Mouse (Mus musculus) T-cell, adult 2 months (primary cell): ENCODE data around the gene Ypel4.
A peak's percentile ranks its signal among the peaks of the same experiment; 100 is the strongest.

Experiments used
- DNase-seq: peaks from one replicate; pipeline ENCODE4 v3.0.0; 2022; ENCODE audit warnings: low spot score

The Ypel4 gene

GRCm38 (mm10) chr2:84760777-84761176 is 26.9 kb downstream of the Ypel4 start:
- no peak for DNase-seq

GRCm38 (mm10) chr2:84761309-84761708 is 27.5 kb downstream of the Ypel4 start:
- no peak for DNase-seq

GRCm38 (mm10) chr2:84761840-84762239 is 28.0 kb downstream of the Ypel4 start:
- no peak for DNase-seq

DNA sequence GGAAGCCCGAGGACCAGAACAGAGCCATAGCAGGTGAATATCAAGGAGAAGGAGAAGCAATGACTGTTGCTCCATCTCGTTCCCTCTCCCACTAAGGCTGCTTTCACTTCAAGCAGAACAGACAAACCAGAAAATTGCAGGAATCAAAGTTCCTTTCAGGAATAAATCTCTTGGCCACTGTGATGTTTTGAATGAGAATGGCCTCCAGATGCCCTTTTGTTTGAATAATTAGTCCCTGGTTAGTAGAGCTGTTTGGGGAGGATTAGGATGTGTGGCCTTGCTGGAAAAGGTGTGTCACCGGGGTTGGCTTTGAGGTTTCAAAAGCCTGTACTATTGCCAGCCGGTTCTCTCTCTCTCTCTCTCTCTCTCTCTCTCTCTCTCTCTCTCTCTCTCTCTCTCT is 28.4 kb downstream of the Ypel4 start:
- DNase-seq, result no peak

DNA sequence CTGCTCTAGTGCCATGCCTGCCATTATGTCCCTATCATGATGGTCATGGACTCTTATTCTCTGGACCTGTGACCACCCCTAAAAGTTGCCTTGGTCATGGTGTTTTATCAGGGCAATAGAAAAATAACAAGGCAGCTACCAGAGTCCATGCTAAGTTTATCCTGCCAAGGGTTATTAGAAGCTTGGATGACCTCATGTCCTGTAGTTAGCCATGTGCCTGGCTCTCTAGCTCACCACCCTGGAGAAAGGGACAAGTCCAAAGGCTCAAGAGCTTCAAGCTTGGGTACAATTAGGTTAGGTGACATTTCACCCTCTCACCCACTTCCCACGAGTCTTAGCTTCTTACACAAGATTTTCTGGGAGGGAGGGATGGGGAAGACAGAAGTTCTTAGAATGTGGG is 29.0 kb downstream of the Ypel4 start:
- DNase-seq, result no peak

- DNase-seq, result no peak
These were observed 36.6 kb downstream of the Ypel4 start for GRCm38 (mm10) chr2:84770501-84770900.

GRCm38 (mm10) chr2:84772454-84772853 is 38.6 kb downstream of the Ypel4 start:
- no peak for DNase-seq

- no peak for DNase-seq
These were observed 39.3 kb downstream of the Ypel4 start for GRCm38 (mm10) chr2:84773195-84773594.

DNA sequence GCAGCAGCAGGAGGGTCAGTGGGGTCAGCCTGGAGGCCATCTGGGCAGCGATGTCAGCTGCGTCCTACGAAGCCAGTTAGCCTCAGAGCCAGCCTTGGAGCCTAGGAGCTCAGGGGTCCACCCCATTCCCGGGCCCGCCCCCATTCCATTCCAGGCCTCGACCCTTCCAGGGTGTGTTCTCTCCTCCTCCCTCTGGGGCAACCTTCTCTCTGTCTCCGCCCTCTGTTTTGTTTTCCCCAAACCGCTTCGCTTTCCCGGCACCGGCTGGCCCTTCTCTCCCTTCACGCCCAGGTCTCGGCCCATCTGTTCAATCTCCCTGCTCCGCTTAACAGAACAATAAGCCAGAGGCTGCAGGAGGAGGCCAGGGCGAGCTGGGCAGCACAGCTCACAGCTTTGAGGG is 40.9 kb downstream of the Ypel4 start:
- no peak for DNase-seq

- no peak for DNase-seq
These were observed 41.4 kb downstream of the Ypel4 start, which contains the start of gene Serping1 for GRCm38 (mm10) chr2:84775241-84775640. Gene Serping1, minus strand, starts transcription at chr2:84775444.

DNA sequence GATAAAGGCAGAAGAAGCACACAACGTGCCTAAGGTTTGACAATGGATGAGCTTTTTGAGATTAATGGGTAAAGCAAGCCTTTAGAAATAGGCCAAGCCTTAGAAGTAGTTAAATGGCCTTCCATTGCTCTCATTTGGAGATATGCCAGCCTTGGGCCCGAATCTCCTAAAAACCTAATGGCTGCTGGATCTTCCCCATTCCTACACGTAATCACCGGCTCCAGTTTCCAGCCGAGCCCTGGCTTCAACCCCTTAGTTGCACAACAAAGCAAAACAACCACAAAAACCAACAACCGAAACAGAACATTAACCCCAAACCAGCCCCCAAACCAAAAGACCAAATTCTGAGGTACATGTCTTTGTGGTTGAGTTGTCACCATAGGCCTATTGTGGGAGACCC is 41.8 kb downstream of the Ypel4 start:
- DNase-seq, result no peak

DNA sequence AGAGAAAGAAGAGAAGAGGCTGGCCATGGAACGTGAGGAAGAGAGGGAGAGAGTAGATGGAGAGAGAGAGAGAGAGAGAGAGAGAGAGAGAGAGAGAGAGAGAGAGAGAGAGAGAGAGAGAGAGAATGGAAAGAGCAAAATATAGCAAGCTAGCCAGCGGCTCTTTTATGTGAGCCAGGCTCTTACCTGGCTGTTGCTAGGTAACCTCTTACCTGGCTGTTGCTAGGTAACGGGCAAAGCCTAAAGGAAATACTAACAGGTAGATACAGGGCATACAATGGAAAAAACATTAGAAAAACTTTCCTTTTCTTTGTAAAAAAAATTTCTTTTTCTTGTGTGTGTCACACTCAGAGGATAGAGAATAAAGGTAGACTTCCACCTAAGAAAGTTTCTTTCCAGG is 43.8 kb downstream of the Ypel4 start:
- no peak for DNase-seq

DNA sequence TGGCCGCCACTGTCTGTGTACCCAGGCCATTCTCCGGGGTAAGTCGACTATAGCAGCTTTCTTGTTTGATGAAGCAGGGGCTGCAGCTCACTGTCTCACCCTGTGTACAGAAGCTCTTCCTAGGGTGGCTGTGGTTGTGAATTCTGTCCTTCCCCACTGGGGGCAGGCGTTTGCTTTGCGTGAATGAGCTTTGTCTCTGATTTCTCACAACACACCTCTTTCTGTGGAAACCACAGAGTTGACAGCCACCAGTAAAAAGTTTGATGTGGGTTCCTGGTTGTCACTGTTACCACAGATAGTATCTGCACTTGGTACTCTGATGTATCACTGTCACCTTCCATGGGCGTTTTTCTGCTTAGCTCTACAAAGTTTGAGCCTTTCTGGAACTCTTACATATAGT is 45.4 kb downstream of the Ypel4 start:
- DNase-seq, result peak; percentile 87

GRCm38 (mm10) chr2:84783315-84783714 is 49.5 kb downstream of the Ypel4 start:
- DNase-seq, result no peak

DNA sequence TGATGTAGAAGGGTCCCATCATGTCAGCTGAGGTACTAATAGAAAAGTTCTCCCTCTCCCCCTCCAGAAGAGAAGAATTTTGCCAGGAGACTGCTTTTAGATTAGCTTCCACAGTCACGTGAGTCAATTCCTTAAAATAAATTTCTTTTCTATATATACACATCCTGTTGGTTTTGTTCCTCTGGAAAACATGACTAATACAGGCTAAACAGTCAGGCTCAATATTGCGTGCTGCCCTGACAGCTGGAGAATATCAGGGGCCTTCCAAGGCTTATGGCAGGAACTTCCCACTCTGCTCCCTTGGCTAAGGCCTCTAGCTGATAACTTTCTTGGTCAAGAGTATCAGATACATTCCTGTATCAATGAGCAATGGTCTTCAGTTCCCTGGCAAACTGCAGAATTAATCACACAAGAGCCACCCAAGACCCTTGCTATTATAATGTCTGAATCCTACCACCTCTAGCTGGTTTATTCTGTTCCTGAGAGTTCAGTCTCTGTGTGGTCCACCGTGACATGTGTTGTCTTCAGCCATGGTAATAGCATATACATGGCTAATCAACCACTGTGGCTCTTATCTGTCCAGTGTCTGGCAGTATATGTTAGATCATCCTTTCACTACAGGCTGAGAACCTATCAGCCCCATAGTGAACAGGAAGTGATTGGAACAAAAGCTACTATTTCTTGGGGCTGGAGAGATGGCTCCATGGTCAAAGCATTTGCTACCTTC is 50.1 kb downstream of the Ypel4 start:
- DNase-seq, result no peak
